Mouse (Mus musculus) large intestine, adult 2 months (tissue): ENCODE data around the gene Cox20. TPM values are rescaled to one million over a fixed set of nuclear protein-coding genes. Genes with fewer than 3 reads are reported as not detected.

Experiments
- DNase-seq: peaks from one replicate; pipeline ENCODE4 v3.0.0-alpha.2; 2012; ENCODE audit warnings: low read depth, low spot score
- WGBS: fragments of 180-500 bp; shearing (Covaris S2); methylation state at CpG from one replicate; pipeline ENCODE4 v1.1.7; 2018; 5-methylcytosine and 5-hydroxymethylcytosine counted together
- polyA plus RNA-seq: library from polyadenylated mRNA; depleted of rRNA; stranded (reverse); fragments of >200 nt; gene quantifications from 2 replicates; pipeline ENCODE4 v1.2.3, GENCODE M21; 2012

The Cox20 gene
- polyA plus RNA-seq, 1 experiment = 25.1 TPM

DNA sequence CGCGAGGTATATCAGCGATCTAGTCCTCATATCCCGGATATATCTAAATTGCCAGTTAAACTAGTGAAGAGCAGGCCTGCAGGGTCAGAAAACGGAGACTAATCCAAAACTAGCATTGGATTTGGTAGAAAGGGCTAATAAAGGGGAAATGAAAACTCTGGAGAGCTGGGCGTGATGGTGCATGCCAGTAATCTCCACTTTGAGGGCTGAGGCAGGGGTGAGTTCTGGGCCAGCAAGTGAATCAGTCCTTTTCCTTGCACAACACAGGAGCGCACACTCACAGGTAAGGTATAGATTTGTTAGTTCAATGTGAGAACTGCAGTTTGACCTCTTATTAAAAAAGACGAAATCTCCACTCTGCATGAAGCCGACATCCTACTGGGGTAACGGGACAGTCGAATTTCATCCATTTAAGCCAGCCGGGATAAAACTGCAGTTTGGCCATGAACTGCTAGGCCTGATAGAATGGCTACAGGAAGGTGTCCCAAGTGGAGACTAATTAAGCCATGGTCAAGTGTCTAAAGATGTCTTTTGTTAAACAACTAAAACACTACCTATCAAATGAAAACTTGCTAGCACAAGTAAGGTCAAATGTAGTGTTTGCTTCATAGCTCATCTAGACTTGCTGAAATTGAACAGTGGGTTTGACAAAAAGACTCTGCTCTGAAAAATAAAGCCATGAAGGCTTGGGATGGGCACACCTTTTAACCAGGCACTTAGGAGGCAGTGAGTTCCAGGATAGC lies 536 bp downstream of the Cox20 start:
- 0% methylated on average over 12 of the region's 12 CpGs for WGBS

DNA sequence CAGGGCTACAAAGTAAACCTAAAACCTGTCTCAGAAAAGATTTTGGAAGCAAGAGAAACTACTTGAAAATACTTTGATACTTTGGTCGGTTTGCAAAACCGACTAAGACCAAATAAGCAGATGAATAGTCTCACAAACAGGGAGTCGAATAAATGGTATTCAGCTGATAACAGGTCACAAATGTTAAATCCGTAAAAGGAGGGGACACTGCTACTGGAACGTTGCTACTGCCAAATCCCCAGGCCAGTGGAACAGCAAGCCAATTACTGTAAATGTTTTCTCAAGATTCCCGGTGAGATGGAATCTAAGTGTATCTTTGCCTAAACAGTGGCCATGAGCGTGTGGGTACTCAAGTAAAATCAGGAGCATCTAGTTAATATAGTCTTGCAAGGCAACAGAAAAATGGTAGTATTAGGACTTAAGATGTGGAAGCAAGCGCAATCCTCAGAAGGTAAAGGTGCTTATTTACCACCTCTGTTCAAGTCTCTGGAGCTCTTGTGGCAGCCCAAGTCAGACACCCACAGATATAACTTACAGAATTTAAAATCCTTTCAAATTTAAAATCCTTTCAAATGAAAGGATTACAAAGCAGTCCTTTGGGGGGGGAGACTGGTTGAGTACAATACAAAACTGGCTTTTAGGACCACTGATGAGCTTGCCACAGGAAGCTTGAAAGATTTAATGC lies 1.2 kb downstream of the Cox20 start:
- no peak for DNase-seq
- 7% methylated on average over 8 of the region's 8 CpGs for WGBS

More for the DNA sequence above, 536 bp downstream of the Cox20 start:
- no peak for DNase-seq

DNA sequence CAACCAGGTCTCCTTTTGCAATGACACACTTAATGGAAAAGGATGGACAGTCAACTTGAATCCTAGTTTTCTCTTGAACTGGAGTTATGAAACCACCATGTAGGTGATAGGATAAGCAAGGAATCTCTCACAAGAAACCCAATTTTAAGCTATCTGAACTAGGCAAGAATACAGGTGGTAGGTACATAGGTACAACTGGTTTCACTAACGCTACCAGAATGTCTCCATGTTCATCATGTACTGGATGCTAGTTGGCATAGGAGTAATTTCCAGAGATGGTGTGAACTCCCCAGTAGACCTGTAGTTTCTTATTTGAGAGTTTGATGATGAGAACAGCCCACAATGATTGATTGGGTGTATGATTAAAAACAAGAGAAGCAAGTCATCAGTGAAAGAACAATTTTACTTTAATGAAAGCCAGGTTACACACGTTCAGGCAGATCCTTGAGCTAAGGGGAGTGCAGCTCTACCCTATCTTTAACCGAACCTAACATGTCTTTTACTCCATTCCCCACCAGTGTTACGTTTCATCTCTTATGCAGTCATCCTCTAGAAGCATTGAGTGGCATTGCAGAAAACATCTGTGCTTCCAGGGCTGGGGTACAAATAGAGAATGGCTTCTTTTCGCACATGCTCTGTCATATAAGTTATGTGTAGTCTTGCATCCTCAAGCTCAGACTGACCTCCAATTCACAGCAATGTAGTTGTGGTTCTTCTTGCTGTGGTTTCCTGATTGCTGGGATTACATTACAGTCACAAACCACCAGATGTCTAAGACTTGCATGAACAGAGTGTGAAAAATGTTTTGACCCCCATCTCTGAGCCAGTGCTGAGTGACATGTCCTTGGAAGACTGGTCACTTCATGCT lies 2.0 kb downstream of the Cox20 start:
- DNase-seq = no peak
- WGBS = 21% methylated on average over 5 of the region's 5 CpGs

DNA sequence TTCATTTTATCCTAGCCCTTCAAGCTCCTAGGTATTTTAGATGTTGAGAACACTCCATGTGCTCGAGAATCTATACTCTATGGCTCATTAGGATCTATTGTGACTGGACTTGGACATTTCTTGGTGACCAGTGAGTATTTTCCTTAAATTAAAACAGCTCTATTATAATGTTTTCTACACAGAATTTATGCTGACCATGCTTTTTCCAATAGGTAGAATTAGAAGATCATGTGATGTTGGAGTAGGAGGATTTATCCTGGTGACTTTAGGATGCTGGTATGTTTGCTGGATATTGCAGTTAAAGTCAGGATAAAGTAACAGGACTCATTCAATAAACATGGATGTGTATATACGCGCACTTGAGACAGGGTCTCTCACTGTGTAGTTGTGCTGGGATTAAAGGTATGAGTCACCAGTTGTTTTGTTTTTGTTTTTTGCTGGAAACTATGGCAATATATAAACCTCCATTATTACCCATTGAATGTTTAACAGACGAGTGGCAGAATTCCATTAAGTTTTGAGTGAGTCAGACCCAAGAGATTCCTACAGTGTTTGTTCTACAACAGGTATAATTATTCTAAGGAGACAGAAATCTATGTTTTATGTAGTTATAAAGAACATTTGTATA lies 2.9 kb downstream of the Cox20 start:
- 32% methylated on average over 4 of the region's 4 CpGs for WGBS
- no peak for DNase-seq

DNA sequence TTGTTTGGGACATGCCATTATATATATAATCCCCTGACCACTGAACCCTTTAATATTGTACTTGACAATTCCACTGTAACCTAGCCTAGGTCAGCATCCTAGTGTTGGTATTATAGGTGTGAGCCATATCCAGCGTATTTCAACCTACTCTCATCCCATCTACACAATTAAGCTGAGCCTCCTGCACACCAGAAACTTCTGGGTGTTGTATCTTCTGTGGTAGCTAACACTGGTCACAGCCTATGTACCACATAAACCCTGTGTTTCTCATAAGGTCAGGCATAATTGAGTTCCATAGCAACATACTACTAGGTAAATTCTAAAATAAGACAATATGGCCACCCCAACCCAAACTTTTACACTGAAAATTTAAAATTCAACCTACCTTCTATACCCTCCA lies 4.3 kb downstream of the Cox20 start:
- no peak for DNase-seq
- WGBS = 73% methylated on average over 1 of the region's 1 CpGs

DNA sequence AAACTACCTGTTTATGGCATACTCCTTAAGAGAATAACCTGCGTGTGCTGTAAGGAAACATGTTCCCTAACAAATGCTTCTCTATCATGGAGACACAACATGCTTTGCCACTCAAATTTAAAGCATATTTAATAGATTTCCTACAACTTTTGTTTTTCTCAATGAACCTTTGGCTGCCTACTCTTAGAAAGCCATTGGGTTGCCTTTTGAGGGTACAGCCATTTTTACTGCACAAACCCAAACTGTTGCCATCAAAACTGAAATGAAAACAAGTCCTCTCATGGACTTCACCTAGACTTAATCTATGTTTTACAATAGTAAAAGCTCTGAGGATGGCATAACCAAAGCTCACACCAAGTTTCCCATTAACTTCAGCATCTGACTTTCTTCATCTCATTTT lies 5.6 kb downstream of the Cox20 start:
- no peak for DNase-seq
- 85% methylated on average over 1 of the region's 1 CpGs for WGBS

DNA sequence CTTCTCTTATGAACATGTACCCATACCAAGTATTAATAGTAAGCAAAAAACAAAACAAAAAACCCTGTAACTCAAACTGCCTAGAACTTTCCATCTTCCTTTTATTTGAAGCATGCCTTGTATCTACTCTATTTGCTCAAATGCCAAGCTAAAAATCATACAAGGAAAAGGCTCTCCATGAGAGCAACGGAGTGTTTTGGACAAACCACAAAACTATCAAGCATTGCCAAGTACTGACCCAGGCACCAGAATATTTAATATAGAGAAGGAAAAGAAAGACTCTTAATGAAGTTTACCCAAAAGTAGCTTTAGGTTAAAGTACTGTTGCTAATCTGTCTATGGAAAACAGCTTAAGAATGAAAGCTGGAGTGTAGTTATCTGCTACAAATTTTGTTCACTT lies 7.4 kb downstream of the Cox20 start:
- WGBS = 68% methylated on average over 1 of the region's 1 CpGs
- no peak for DNase-seq

DNA sequence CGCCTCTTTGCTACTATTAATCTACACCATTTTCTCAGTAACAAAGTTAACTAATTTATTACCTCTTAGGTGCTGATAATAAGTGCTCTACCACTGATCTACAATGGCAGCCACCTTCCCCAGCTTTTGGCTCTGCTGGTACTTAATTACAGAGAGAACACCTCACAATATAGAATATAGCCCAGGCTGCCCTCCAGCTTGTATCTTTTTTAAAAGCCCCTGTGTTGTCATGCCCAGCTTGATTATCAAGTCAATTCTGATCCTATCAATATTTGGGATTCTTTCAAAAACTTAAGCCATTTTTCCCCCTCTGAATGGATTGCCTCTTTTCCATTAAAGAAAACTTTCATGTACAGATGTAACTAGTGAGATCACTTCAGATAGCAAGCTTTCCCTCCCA lies 8.0 kb downstream of the Cox20 start:
- 88% methylated on average over 1 of the region's 1 CpGs for WGBS
- DNase-seq = no peak

DNA sequence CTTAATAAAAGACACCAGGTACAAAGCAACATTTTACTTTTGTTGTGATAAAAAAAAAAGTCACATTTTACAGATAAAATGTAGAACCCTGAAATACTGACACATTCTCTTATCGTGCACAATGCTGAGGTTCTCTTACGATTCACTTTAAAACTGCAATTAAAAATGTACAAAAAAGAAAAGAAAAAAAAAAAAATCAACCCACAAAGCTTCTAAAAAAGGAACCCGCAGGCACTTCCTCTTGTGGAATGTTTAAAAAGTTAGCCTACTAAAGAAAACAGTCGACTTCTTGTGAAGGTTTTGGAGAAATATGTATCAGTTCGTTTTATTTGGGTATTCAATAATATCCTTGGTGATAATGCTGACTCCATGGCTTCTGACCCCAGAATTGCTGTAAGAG lies 10.1 kb downstream of the Cox20 start:
- no peak for DNase-seq
- 55% methylated on average over 5 of the region's 5 CpGs for WGBS

DNA sequence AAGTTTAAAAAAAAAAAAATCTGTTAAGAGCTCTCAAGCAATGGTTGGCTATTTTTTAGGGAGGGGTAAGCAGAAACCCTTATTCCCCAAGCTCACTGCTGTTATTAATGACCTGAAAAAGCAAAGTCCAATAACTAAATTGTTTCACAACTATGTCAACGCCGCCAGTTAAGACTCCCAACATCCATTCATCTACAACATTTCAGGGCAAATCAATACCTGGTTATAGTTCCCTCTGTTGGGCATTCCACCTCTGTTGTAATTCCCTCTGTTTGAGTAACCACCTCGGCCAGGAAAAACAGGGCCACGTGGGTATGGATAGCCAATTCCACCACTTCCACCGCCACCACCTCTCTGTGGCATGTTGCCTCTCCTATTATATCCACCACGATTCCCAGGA lies 11.0 kb downstream of the Cox20 start:
- WGBS = 24% methylated on average over 6 of the region's 6 CpGs

DNA sequence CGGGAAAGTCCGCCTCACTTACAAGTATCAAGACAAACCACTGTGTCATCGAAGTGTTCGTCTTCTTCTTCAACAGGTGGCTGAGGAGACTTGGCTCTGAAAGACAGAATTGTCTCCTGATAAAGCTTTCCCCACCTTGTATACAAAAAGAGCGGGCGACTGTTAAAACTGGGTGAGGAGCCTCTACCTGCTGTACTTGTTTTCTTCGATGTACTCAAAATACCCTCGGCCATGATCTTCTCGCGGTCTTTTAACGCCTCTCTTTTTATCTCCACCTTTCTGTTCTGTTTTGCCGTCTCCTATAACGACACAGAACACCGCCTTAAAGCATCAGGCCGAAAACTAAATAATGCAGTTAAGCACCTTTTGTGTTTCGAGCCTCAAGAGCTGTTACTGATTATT lies 16.9 kb downstream of the Cox20 start:
- DNase-seq = no peak

More for the DNA sequence above, 11.0 kb downstream of the Cox20 start:
- DNase-seq = no peak

DNA sequence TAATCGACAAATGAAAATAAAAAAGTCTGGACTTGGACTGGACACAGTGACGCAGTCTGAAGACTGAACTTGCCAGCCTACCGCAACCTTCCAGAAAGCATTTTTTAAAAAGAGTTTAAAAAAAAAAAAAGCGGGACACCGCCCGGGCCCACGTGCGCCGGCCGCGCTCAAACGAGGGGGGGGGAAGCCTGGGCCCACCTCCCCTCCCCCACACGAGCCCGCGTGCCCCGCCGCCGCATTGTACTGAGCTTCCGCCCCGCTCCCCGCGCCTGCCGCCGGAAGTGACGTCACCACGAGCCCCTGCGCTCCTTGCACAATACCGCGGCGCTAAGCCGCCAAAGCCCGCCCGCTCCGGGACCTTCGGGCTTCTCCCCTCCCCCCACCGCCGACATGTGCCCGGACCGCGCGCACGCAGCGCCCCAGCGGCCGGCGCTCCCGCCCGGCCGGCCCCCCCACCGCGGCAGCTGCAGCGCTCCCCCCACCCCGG lies 17.4 kb downstream of the Cox20 start:
- no peak for DNase-seq
- WGBS = under 1% methylated on average over 50 of the region's 53 CpGs

More for the DNA sequence above, 16.9 kb downstream of the Cox20 start:
- under 1% methylated on average over 16 of the region's 16 CpGs for WGBS

DNA sequence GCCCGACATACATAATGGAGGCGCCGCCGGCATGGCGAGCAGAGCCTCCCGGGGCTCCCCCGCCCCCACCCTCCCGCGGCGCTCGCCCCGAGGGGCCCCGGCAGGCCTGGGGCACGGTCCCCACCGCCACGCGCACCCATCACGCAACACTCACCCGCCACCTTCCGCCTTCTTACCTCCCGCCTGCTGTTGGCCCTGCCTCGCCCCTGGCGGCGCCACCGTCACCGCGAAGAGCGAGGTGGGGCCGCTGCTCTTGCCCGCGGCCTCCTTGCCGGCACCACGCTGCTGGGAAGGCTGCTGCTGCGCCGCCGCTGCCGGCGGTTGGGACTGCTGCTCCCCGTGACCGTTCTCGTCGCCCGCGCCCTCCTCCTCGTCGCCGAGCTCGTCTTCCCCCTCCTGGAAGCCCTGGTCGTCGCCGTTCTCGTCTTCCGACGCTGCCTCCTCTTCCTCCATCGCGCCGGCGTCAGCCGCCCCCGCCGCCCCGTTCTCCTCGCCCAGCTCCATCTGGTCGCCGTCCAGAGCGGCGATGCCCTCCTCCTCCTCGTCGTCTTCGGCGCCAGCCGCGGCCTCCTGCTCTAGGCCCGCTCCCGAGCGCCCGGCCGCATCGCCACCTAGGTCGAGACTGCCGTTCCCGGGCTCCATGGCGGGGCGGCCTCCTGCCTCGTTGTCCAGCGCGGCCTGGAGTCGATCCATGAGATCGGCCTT lies 18.0 kb downstream of the Cox20 start:
- no peak for DNase-seq
- WGBS = under 1% methylated on average over 89 of the region's 89 CpGs

DNA sequence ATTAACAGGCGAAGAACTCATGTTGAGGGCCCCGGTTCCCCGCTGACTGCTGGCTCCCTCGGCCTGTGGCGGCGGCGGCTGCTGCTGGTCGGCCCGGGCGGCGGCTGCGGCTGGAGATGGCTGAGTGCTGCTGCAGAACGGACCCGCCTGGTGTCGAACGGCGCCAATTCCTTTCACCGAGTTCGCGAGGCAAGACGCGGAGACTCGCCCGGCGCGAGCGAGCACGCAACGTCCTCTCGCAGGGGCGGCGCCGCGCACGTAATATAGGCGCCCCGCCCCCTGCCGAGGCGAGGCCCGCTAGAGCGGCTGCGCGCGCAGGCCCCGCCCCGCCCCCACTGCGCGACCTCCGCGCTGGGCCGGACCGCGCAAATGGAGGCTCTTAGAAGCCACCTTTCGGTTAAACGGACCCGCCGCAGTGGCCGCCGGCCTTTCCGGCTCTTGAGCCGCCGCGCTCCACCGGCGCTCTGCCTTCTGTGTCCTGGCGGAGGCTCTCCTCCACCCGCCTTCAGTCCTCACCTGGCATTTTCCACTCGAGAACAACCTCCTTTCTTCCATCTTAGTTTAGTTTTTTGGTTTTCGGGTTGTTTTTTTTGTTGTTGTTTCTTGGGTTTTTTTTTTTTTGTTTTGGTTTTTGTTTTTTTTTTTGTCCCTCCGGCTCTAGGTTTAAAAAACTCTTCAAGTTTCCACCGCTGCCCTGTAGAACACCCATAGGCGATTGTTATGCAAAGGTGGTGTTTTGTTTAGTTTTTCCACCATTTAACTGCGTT lies 18.8 kb downstream of the Cox20 start, which contains the start of gene Hnrnpu:
Hnrnpu (minus strand) TSS at position 247 of the 767 bp plus-strand sequence.
- DNase-seq = no peak
- under 1% methylated on average over 73 of the region's 73 CpGs for WGBS

DNA sequence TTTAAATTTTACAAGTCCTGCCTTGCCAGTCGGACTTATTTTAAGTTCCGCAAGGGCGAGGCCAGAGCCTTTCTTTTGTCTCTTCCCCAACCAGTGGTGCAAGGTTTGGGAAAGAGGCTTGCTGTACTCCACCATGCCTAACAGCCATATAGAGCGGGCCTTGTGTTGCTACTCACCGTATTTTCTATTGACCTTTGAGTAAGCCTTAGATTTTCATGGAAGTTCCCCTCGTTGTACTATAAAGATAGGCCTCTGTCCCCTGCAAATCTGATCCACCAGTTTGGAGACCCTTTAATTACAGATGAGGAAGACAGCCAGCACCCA lies 19.4 kb downstream of the Cox20 start:
- DNase-seq = no peak

DNA sequence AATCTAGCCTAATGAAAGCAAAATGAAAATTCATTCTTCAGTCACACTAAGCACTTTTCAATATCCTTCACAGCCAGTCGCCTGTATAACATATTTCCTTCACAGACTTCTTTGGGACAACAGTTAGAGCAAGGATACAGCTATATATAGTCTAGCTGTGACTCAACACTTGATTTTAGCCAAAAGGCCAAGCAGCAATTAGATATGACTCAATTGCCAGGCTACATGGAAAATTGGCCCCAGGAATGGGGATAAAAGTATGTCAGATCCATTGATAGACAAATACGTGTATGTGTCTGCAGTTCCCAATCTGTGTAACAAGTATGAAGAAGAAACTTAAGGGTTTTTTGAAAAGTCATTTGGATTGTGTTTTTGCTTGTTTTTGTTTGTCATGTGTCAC lies 21.3 kb downstream of the Cox20 start:
- DNase-seq = no peak
- WGBS = 88% methylated on average over 2 of the region's 2 CpGs

More for the DNA sequence above, 19.4 kb downstream of the Cox20 start:
- WGBS = 3% methylated on average over 6 of the region's 6 CpGs

DNA sequence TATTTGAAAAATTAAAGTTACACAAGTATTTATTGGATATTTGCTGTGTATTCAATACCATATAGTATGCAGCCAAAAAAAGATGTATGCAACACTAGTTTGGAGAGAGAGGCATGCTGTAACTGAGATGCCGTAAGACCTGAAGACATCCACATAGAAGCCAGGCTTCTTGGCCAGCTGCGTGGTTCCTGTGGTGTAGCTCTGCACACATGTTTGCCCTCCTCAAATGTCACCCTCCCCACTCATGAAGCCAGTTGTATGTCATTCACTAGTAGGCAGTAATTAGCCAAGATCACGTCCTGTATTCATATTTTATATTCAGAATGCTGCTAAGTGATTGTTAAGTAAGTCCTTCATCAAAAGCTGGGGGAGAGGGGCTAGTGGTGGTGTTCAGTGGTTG lies 22.5 kb downstream of the Cox20 start:
- 89% methylated on average over 3 of the region's 3 CpGs for WGBS
- no peak for DNase-seq

DNA sequence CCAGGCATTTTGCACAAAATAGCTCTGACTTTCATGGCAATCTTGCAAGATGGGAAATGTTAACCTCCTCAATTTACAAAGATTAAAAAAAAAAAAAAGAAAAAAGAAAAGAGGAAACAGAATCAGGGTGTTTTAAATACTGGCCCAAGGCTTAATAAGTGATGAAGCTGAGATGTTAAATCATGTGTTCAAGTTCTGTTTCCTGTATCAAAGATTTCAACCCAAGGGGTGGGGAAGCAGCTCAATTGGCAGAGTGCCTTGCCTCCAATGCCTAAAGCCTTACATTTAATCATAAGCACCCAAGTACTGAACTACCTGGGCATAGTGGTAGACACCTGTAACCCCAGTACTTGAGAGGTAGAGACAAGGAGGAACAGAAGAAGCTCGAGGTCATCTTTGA lies 23.1 kb downstream of the Cox20 start:
- 75% methylated on average over 1 of the region's 1 CpGs for WGBS
- no peak for DNase-seq

DNA sequence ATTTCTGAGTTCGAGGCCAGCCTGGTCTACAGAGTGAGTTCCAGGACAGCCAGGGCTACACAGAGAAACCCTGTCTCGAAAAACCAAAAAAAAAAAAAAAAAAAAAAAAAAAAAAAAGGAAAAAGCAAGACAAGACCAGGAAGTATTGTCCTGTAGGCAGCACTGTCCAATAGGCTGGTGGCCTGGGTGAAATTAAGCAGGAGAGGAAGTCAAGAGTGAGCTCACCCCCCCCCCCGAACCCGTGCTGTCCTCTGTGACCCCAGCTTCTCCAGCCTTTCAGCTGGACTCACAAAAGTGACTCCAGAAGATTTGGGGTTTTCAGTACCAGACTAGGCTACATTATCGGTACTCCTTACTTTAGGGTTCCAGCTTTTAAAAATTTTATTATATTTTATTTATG lies 23.7 kb downstream of the Cox20 start:
- DNase-seq = no peak
- 72% methylated on average over 5 of the region's 5 CpGs for WGBS
